7 mouse cellular contexts compared by ENCODE assay signal in the genomic region with DNA sequence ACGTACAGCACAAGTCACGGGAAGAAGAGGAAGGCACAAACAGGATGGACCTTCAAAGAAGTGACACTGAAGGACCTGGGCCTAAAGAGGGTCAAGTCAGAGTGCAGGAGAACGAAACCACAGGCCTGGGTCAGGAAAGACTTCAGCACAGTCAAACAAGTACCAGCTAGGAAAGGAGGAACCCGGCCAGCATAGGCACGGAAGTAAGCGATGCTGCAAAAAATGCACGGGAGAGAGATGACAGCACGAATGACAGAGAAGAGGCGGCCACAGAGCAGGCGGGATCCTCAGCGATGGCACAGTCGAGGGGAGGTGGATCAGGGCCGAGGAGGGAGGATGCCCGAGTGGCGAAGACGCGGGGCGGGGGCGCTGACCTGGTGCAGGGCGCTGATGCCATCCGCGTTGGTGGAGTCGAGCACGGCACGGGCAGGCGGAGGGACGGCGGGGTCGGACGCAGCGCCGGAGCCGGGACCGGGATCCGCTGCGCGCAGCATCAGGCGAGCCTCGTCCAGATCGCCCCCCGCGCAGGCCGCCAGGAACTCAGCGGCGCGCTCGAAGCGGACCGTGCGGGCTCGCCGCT. TPM values are rescaled to one million over a fixed set of nuclear protein-coding genes. Genes with fewer than 3 reads are reported as not detected.
DNase-seq lines count a peak whose midpoint lies in the region; ATAC-seq and TF ChIP-seq lines count a peak whose summit lies in the region.

No protein-coding gene starts in this region.

- CTCF ChIA-PET in Patski (lab: Charles Lee), result interaction anchor here (1.3 to 4.3 kb wide), 2 partner anchors 12 to 21 kb away, joined by 3 to 13 read pairs; no protein-coding TSS in a partner anchor

- peaks cover 7% of the 10 kb centered on the region; the same call in 1 of the 2 replicates for H3K36me3 ChIP-seq in forebrain, embryonic 16.5 days (ENCODE audit: control insufficient read depth, insufficient read depth)
- peaks cover 13% of the 10 kb centered on the region for H3K36me3 ChIP-seq in intestine, embryonic 14.5 days (ENCODE audit: control insufficient read depth, insufficient read depth, low read length)
- H3K36me3 ChIP-seq in limb, embryonic 11.5 days (ENCODE audit: control insufficient read depth, insufficient read depth, low read length), result 0 out of 2 replicates have a peak, but pooled peaks cover 3% of the 10 kb centered on the region
- H3K36me3 ChIP-seq in midbrain, embryonic 11.5 days (ENCODE audit: control insufficient read depth, insufficient read depth, low read length), result 0 out of 2 replicates have a peak, but pooled peaks cover 2% of the 10 kb centered on the region
- peaks cover 2% of the 10 kb centered on the region; the same call in 1 of the 2 replicates for H3K36me3 ChIP-seq in spleen, adult 2 months (ENCODE audit: control insufficient read depth, insufficient read depth, low read length)

- peak overlapping the region; percentile 88 for H3K9ac ChIP-seq in forebrain, embryonic 16.5 days (replicated peaks; ENCODE audit: low read depth, low read length)
- peak overlapping the region; percentile 94 for H3K9ac ChIP-seq in intestine, embryonic 14.5 days (ENCODE audit: low read length)
- H3K9ac ChIP-seq in limb, embryonic 11.5 days (ENCODE audit: low read length), result peak overlapping the region; percentile 92
- peak overlapping the region; percentile 95 for H3K9ac ChIP-seq in midbrain, embryonic 11.5 days (ENCODE audit: low read length)

- peak overlapping the region; percentile 67 for H3K4me2 ChIP-seq in forebrain, embryonic 16.5 days (ENCODE audit: low read length)
- peak overlapping the region; percentile 75 for H3K4me2 ChIP-seq in intestine, embryonic 14.5 days (ENCODE audit: low read length)
- H3K4me2 ChIP-seq in limb, embryonic 11.5 days (ENCODE audit: low read depth, severe bottlenecking), result peak overlapping the region; percentile 61
- peak overlapping the region; percentile 95 for H3K4me2 ChIP-seq in midbrain, embryonic 11.5 days

- H3K4me1 ChIP-seq in forebrain, embryonic 16.5 days (replicated peaks; ENCODE audit: control insufficient read depth, insufficient read depth, low read length), result peaks cover 30% of the 10 kb centered on the region
- H3K4me1 ChIP-seq in intestine, embryonic 14.5 days (replicated peaks; ENCODE audit: control insufficient read depth, insufficient read depth, low read length), result peaks cover 34% of the 10 kb centered on the region
- H3K4me1 ChIP-seq in limb, embryonic 11.5 days (ENCODE audit: control insufficient read depth, insufficient read depth, low read length), result peaks cover 12% of the 10 kb centered on the region; the same call in 1 of the 2 replicates
- peaks cover 32% of the 10 kb centered on the region for H3K4me1 ChIP-seq in midbrain, embryonic 11.5 days (ENCODE audit: control insufficient read depth, insufficient read depth, low read length)
- peaks cover 21% of the 10 kb centered on the region; the same call in 1 of the 2 replicates for H3K4me1 ChIP-seq in spleen, adult 2 months (ENCODE audit: control insufficient read depth, insufficient read depth, insufficient read length)

- peak overlapping the region; percentile 84 for H3K4me3 ChIP-seq in forebrain, embryonic 16.5 days (replicated peaks; ENCODE audit: low read length)
- H3K4me3 ChIP-seq in intestine, embryonic 14.5 days (ENCODE audit: low read depth, low read length), result peak overlapping the region; percentile 72
- H3K4me3 ChIP-seq in limb, embryonic 11.5 days (ENCODE audit: low read depth, low read length), result peak overlapping the region; percentile 73
- H3K4me3 ChIP-seq in midbrain, embryonic 11.5 days (ENCODE audit: low read depth, low read length), result peak overlapping the region; percentile 87
- H3K4me3 ChIP-seq in spleen, adult 2 months (ENCODE audit: extremely low read depth, insufficient read depth, insufficient read length), result peak overlapping the region; percentile 81

- POLR2A ChIA-PET in Patski (lab: Charles Lee), result interaction anchor here (0.9 kb wide), 1 partner anchor 10 kb away, joined by 3 read pairs; no protein-coding TSS in a partner anchor

- no peaks in the 10 kb centered on the region for H3K9me3 ChIP-seq in forebrain, embryonic 16.5 days (ENCODE audit: control insufficient read depth, low read length)
- H3K9me3 ChIP-seq in intestine, embryonic 14.5 days (ENCODE audit: control insufficient read depth, low read length), result no peaks in the 10 kb centered on the region
- H3K9me3 ChIP-seq in limb, embryonic 11.5 days (ENCODE audit: control insufficient read depth, low read length), result no peaks in the 10 kb centered on the region
- H3K9me3 ChIP-seq in midbrain, embryonic 11.5 days (ENCODE audit: control insufficient read depth, low read length), result no peaks in the 10 kb centered on the region

- TF ChIP-seq POLR2A in spleen, adult 2 months (IDR thresholded peaks at IDR 0.05; ENCODE audit: low read depth, low read length), result no peak

- H3K27me3 ChIP-seq in Patski, result no peaks in the 10 kb centered on the region
- no peaks in the 10 kb centered on the region for H3K27me3 ChIP-seq in forebrain, embryonic 16.5 days (replicated peaks; ENCODE audit: control insufficient read depth, insufficient read depth, low read length)
- no peaks in the 10 kb centered on the region for H3K27me3 ChIP-seq in intestine, embryonic 14.5 days (replicated peaks; ENCODE audit: control insufficient read depth, insufficient read depth, low read length)
- no peaks in the 10 kb centered on the region for H3K27me3 ChIP-seq in limb, embryonic 11.5 days (ENCODE audit: control insufficient read depth, insufficient read depth, low read length)
- no peaks in the 10 kb centered on the region for H3K27me3 ChIP-seq in midbrain, embryonic 11.5 days (ENCODE audit: control insufficient read depth, insufficient read depth, low read length)
- no peaks in the 10 kb centered on the region for H3K27me3 ChIP-seq in spleen, adult 2 months (ENCODE audit: control insufficient read depth, insufficient read depth, low read length)

- in situ Hi-C loops in Patski (cut with MboI; ENCODE audit: low pct_unique_long_range_greater_than_20kb), result no loop called here

- peak; percentile 31 for ATAC-seq in Patski
- ATAC-seq in cerebellum, adult (ENCODE audit: insufficient number of reproducible peaks, low FRiP score, low TSS enrichment), result peak; percentile 16; the same call in 1 of the 2 replicates
- peak; percentile 37 for ATAC-seq in forebrain, embryonic 16.5 days
- ATAC-seq in intestine, embryonic 14.5 days (replicated peaks; ENCODE audit: low FRiP score, low TSS enrichment, low read depth), result peak; percentile 30
- ATAC-seq in limb, embryonic 11.5 days (ENCODE audit: insufficient number of reproducible peaks, low FRiP score, low TSS enrichment, low read depth), result peak; percentile 28
- peak; percentile 51 for ATAC-seq in midbrain, embryonic 11.5 days (ENCODE audit: low FRiP score)

- no peak for DNase-seq in Patski (ENCODE audit: low read depth, low spot score)
- peak; percentile 72 for DNase-seq in intestine, embryonic 14.5 days (ENCODE audit: low spot score)
- DNase-seq in limb, embryonic 11.5 days (ENCODE audit: low spot score), result peak; percentile 52
- DNase-seq in midbrain, embryonic 11.5 days (ENCODE audit: low spot score, missing footprints), result peak; percentile 92
- peak in 1 of 2 experiments; percentile 49 for DNase-seq in spleen, adult 2 months (ENCODE audit: low read depth in 1 of 2, low spot score in 2 of 2)

- 0% methylated on average over 43 of the region's 52 CpGs for WGBS in forebrain, embryonic 16.5 days
- under 1% methylated on average over 36 of the region's 52 CpGs for WGBS in intestine, embryonic 14.5 days
- WGBS in limb, embryonic 11.5 days, result under 1% methylated on average over 21 of the region's 52 CpGs
- WGBS in midbrain, embryonic 11.5 days, result under 1% methylated on average over 42 of the region's 52 CpGs
- WGBS in spleen, adult 2 months, result under 1% methylated on average over 52 of the region's 52 CpGs

- peak overlapping the region; percentile 87 for H3K27ac ChIP-seq in forebrain, embryonic 16.5 days (ENCODE audit: low read length)
- peak overlapping the region; percentile 86 for H3K27ac ChIP-seq in intestine, embryonic 14.5 days (ENCODE audit: low read depth)
- H3K27ac ChIP-seq in limb, embryonic 11.5 days (replicated peaks; ENCODE audit: low read depth, low read length), result peak overlapping the region; percentile 51; the same call in 1 of the 2 replicates
- no peak overlapping the region; the same call in 1 of the 2 replicates for H3K27ac ChIP-seq in midbrain, embryonic 11.5 days (ENCODE audit: low read depth, low read length)
- peak overlapping the region; percentile 81 for H3K27ac ChIP-seq in spleen, adult 2 months (ENCODE audit: insufficient read depth, low read length)

- TF ChIP-seq CTCF in Patski (IDR thresholded peaks at IDR 0.05), result no peak
- no peak for TF ChIP-seq CTCF in spleen, adult 2 months (IDR thresholded peaks at IDR 0.05; ENCODE audit: extremely low read depth, insufficient read depth, insufficient read length, insufficient replicate concordance)

RNA-seq across cellular contexts. Expression of a gene that starts 0.5 kb away (rescaled TPM):
- 85.2 TPM for polyA plus RNA-seq in Patski (2021)
- 40.6 and 50.0 TPM in 2 replicates for polyA plus RNA-seq in forebrain, embryonic 16.5 days (2015; fragmentation: Nextera tagmentation; extraction: Ambion mirVana)
- 53.4 and 58.7 TPM in 2 replicates for polyA plus RNA-seq in intestine, embryonic 14.5 days (2014; fragmentation: Nextera tagmentation; extraction: Ambion mirVana)
- 40.9 and 46.0 TPM in 2 replicates for polyA plus RNA-seq in limb, embryonic 11.5 days (2014; fragmentation: Nextera tagmentation; extraction: Ambion mirVana)
- polyA plus RNA-seq in midbrain, embryonic 11.5 days (2014; fragmentation: Nextera tagmentation; extraction: Ambion mirVana), result 28.4 and 32.7 TPM in 2 replicates
- 92.6 and 98.8 TPM in 2 replicates for polyA plus RNA-seq in spleen, adult 2 months (2012; rRNA removed)

RNA-seq across cellular contexts. Expression of a gene that starts 15.2 kb away (rescaled TPM):
- polyA plus RNA-seq in Patski (2021), result not detected
- polyA plus RNA-seq in forebrain, embryonic 16.5 days (2015; fragmentation: Nextera tagmentation; extraction: Ambion mirVana), result 2.1 and 2.6 TPM in 2 replicates
- polyA plus RNA-seq in intestine, embryonic 14.5 days (2014; fragmentation: Nextera tagmentation; extraction: Ambion mirVana), result 18.6 and 21.1 TPM in 2 replicates
- 59.4 and 64.7 TPM in 2 replicates for polyA plus RNA-seq in limb, embryonic 11.5 days (2014; fragmentation: Nextera tagmentation; extraction: Ambion mirVana)
- 6.6 and 8.1 TPM in 2 replicates for polyA plus RNA-seq in midbrain, embryonic 11.5 days (2014; fragmentation: Nextera tagmentation; extraction: Ambion mirVana)
- polyA plus RNA-seq in spleen, adult 2 months (2012; rRNA removed), result 0.34 and 0.53 TPM in 2 replicates

RNA-seq across cellular contexts. Expression of a gene that starts 23.0 kb away (rescaled TPM):
- 0.33 TPM for polyA plus RNA-seq in Patski (2021)
- 1.2 and 1.7 TPM in 2 replicates for polyA plus RNA-seq in forebrain, embryonic 16.5 days (2015; fragmentation: Nextera tagmentation; extraction: Ambion mirVana)
- 1.5 and 1.7 TPM in 2 replicates for polyA plus RNA-seq in intestine, embryonic 14.5 days (2014; fragmentation: Nextera tagmentation; extraction: Ambion mirVana)
- polyA plus RNA-seq in limb, embryonic 11.5 days (2014; fragmentation: Nextera tagmentation; extraction: Ambion mirVana), result 3.2 and 5.3 TPM in 2 replicates
- polyA plus RNA-seq in midbrain, embryonic 11.5 days (2014; fragmentation: Nextera tagmentation; extraction: Ambion mirVana), result 0.97 and 1.7 TPM in 2 replicates
- 5.3 and 5.5 TPM in 2 replicates for polyA plus RNA-seq in spleen, adult 2 months (2012; rRNA removed)

RNA-seq across cellular contexts. Expression of a gene that starts 31.3 kb away (rescaled TPM):
- 1.9 TPM for polyA plus RNA-seq in Patski (2021)
- polyA plus RNA-seq in forebrain, embryonic 16.5 days (2015; fragmentation: Nextera tagmentation; extraction: Ambion mirVana), result 1.4 and 1.6 TPM in 2 replicates
- polyA plus RNA-seq in intestine, embryonic 14.5 days (2014; fragmentation: Nextera tagmentation; extraction: Ambion mirVana), result 0.57 and 0.77 TPM in 2 replicates
- polyA plus RNA-seq in limb, embryonic 11.5 days (2014; fragmentation: Nextera tagmentation; extraction: Ambion mirVana), result 1.9 and 2.4 TPM in 2 replicates
- polyA plus RNA-seq in midbrain, embryonic 11.5 days (2014; fragmentation: Nextera tagmentation; extraction: Ambion mirVana), result 0.85 and 1.1 TPM in 2 replicates
- polyA plus RNA-seq in spleen, adult 2 months (2012; rRNA removed), result 9.6 and 10.4 TPM in 2 replicates

RNA-seq across cellular contexts. Expression of a gene that starts 40.5 kb away (rescaled TPM):
- 0.04 TPM for polyA plus RNA-seq in Patski (2021)
- 10.1 and 10.9 TPM in 2 replicates for polyA plus RNA-seq in forebrain, embryonic 16.5 days (2015; fragmentation: Nextera tagmentation; extraction: Ambion mirVana)
- polyA plus RNA-seq in intestine, embryonic 14.5 days (2014; fragmentation: Nextera tagmentation; extraction: Ambion mirVana), result 1.7 and 5.2 TPM in 2 replicates
- 3.4 and 6.7 TPM in 2 replicates for polyA plus RNA-seq in limb, embryonic 11.5 days (2014; fragmentation: Nextera tagmentation; extraction: Ambion mirVana)
- polyA plus RNA-seq in midbrain, embryonic 11.5 days (2014; fragmentation: Nextera tagmentation; extraction: Ambion mirVana), result 3.1 and 3.8 TPM in 2 replicates
- 0.12 and 0.18 TPM in 2 replicates for polyA plus RNA-seq in spleen, adult 2 months (2012; rRNA removed)
